Mouse (Mus musculus) lung, embryonic 16.5 days (tissue): Measurements from ENCODE around the gene Hoxc5. TPM values are rescaled to one million over a fixed set of nuclear protein-coding genes. Genes with fewer than 3 reads are reported as not detected.

ENCODE experiments used
- ATAC-seq: fragments of 200-750 bp; cut with Nextera tagmentation; 2 replicates; pipeline ENCODE4 v1.8.0; 2017; ENCODE audit warnings: low read depth, mild to moderate bottlenecking, moderate library complexity
- H3K27ac ChIP-seq: fragments of 300-500 bp; sonication (generic); 2 replicates; pipeline ENCODE4 v1.5.1; 2014; ENCODE audit warnings: mild to moderate bottlenecking, control low read depth, low read length
- H3K27me3 ChIP-seq: fragments of 300-500 bp; sonication (generic); 2 replicates; pipeline ENCODE4 v1.6.1; 2014; ENCODE audit warnings: low read depth, low read length, mixed read lengths; ENCODE audit not compliant: control insufficient read depth, insufficient read depth
- H3K36me3 ChIP-seq: fragments of 300-500 bp; sonication (generic); 2 replicates; pipeline ENCODE4 v1.6.1; 2014; ENCODE audit warnings: low read length; ENCODE audit not compliant: control insufficient read depth, insufficient read depth
- H3K4me1 ChIP-seq: fragments of 300-500 bp; sonication (generic); replicated peaks from 2 replicates; pipeline ENCODE4 v1.6.1; 2014; ENCODE audit warnings: low read length, mixed read lengths; ENCODE audit not compliant: control insufficient read depth, insufficient read depth
- H3K4me2 ChIP-seq: fragments of 300-500 bp; sonication (generic); 2 replicates; pipeline ENCODE4 v1.6.1; 2014; ENCODE audit warnings: low read depth, low read length, control low read depth
- H3K4me3 ChIP-seq: fragments of 300-500 bp; sonication (generic); 2 replicates; pipeline ENCODE4 v1.5.1; 2014; ENCODE audit warnings: mild to moderate bottlenecking, low read length, control low read depth
- H3K9ac ChIP-seq: fragments of 300-500 bp; sonication (generic); 2 replicates; pipeline ENCODE4 v1.6.1; 2014; ENCODE audit warnings: low read length, control low read depth
- H3K9me3 ChIP-seq: fragments of 300-500 bp; sonication (generic); 2 replicates; pipeline ENCODE4 v1.6.1; 2016; ENCODE audit warnings: low read length; ENCODE audit not compliant: control insufficient read depth
- WGBS: fragments of 180-500 bp; shearing (Covaris S2); extraction: QIAGEN DNeasy Blood & Tissue Kit; methylation state at CpG from one replicate; pipeline ENCODE4 v1.1.7; 2014; 5-methylcytosine and 5-hydroxymethylcytosine counted together
- polyA plus RNA-seq: library from polyadenylated mRNA; unstranded; fragments of >200 nt; fragmentation: Nextera tagmentation; extraction: Ambion mirVana; gene quantifications from 2 replicates; pipeline ENCODE4 v1.2.1, GENCODE M21; 2015

Gene Hoxc5
- polyA plus RNA-seq, 1 experiment from 2014 or later: 0.31 TPM

GRCm38 (mm10) chr15:102955833-102956640, 11.2 kb upstream of the Hoxc5 start:
- H3K27ac ChIP-seq: no peak overlapping the region
- ATAC-seq: no peak

DNA sequence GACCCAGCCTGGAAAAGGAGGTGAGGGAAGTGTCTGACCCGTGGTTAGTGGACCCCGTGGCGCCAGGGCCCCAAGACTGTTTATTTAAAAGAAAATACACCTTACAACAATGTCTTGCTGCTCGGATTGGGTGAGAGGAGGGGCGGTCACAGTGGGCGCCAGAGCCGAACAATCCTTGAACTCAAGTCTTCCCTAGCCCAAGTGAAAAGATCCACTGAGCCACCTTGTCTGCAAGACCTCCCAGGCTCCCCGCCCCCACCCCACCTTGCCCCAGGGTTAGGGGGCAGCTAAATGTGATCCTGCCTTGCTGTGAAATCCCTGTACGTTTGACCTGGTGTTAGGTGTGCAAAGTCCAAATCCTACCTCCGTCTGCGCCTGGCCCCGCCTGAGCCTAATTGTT, 10.3 kb upstream of the Hoxc5 start:
- 0% methylated on average over 12 of the region's 12 CpGs for WGBS

More at GRCm38 (mm10) chr15:102955833-102956640, 11.2 kb upstream of the Hoxc5 start:
- Histone ChIP-seq H3K27me3 (peaks cover 96% of the 10 kb centered on the region), H3K36me3 (no peaks in the 10 kb centered on the region), H3K4me1 (no peaks in the 10 kb centered on the region), H3K9me3 (no peaks in the 10 kb centered on the region), H3K4me2 (no peak overlapping the region), H3K4me3 (no peak overlapping the region), H3K9ac (no peak overlapping the region)
- under 1% methylated on average over 40 of the region's 40 CpGs for WGBS

GRCm38 (mm10) chr15:102959663-102960191, 7.5 kb upstream of the Hoxc5 start:
- no peaks in the 10 kb centered on the region for H3K36me3 ChIP-seq
- no peak overlapping the region for H3K27ac ChIP-seq
- no peaks in the 10 kb centered on the region for H3K4me1 ChIP-seq
- WGBS: under 1% methylated on average over 13 of the region's 13 CpGs
- no peak for ATAC-seq
- H3K27me3 ChIP-seq: peaks cover 95% of the 10 kb centered on the region
- no peak overlapping the region for H3K9ac ChIP-seq
- H3K4me3 ChIP-seq: no peak overlapping the region
- H3K9me3 ChIP-seq: no peaks in the 10 kb centered on the region
- no peak overlapping the region for H3K4me2 ChIP-seq

More for the DNA sequence above, 10.3 kb upstream of the Hoxc5 start:
- Histone ChIP-seq H3K36me3 (no peaks in the 10 kb centered on the region), H3K9me3 (no peaks in the 10 kb centered on the region), H3K27ac (no peak overlapping the region), H3K4me3 (no peak overlapping the region), H3K4me2 (no peak overlapping the region), H3K9ac (no peak overlapping the region), H3K4me1 (no peaks in the 10 kb centered on the region), H3K27me3 (peaks cover 96% of the 10 kb centered on the region)
- no peak for ATAC-seq

DNA sequence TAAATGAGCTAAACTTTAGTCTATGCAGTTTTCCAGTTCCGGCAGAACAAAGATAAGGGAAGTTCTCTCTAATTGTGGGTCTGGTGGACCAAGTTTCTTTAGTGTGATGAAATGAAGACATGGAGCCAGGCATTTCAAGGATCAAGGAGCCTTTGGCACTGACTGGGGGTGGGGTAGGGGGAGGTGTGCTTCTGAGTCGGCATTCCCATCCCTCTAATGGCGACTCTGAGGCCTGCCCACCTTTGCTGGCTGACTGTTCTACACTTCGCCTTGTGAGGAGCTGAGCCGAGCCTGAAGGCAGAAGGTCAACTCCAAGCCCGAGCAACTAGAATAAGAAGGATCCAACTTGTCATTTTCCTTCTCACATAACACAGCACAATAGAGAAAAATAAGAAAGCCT, 5.5 kb upstream of the Hoxc5 start:
- peaks cover 95% of the 10 kb centered on the region for H3K27me3 ChIP-seq

DNA sequence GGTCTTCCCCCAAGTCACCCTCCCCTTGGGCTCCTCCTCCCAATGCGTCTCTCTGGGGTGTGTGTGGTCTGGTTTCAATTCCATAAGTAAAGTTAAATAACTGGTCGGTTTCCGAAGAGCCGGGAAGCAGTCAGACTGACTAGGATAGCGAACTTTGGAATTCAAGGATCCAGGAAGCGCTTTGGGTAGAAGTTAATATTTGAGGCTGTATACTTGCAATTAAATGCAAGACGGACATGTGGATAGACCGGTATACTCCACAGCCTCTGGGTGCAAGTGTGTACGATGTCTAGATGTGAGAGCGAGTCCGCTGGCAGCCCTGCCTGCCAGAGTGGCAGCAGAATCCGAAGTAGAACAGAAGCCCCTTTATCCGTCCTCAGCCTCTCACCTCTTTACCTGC, 4.8 kb upstream of the Hoxc5 start:
- peaks cover 95% of the 10 kb centered on the region for H3K27me3 ChIP-seq
- no peak overlapping the region for H3K9ac ChIP-seq
- no peak overlapping the region for H3K4me3 ChIP-seq
- ATAC-seq: no peak
- no peak overlapping the region for H3K27ac ChIP-seq
- no peaks in the 10 kb centered on the region for H3K9me3 ChIP-seq
- H3K4me2 ChIP-seq: no peak overlapping the region
- H3K36me3 ChIP-seq: no peaks in the 10 kb centered on the region
- 2% methylated on average over 13 of the region's 13 CpGs for WGBS
- H3K4me1 ChIP-seq: peaks cover 4% of the 10 kb centered on the region; the same call in 1 of the 2 replicates

More for the DNA sequence above, 5.5 kb upstream of the Hoxc5 start:
- H3K36me3 ChIP-seq: no peaks in the 10 kb centered on the region
- H3K27ac ChIP-seq: no peak overlapping the region
- no peak overlapping the region for H3K4me2 ChIP-seq
- H3K4me3 ChIP-seq: no peak overlapping the region
- H3K9ac ChIP-seq: no peak overlapping the region
- peaks cover 4% of the 10 kb centered on the region; the same call in 1 of the 2 replicates for H3K4me1 ChIP-seq
- no peak for ATAC-seq
- 3% methylated on average over 6 of the region's 6 CpGs for WGBS
- H3K9me3 ChIP-seq: no peaks in the 10 kb centered on the region

DNA sequence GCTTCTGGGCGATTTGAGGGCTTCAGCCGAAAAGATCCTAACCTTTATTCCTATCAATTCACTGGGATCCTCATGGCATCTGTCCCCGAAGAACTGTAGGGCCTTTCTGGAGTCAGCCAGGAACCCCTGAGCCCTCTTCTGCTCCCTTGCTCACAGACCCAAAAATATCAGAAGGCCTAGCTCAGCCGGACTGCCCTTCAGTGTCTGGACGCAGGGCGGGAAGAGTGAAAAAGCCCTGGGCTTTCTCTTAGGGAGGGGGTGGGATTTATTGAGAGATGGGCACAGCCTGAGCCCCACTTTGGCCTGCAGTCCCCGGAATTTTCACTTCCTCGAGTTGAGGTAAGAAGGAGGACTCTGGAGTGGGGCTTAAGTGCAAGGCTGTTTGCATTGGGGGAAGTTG, 4.0 kb upstream of the Hoxc5 start:
- H3K4me2 ChIP-seq: no peak overlapping the region
- H3K4me3 ChIP-seq: no peak overlapping the region
- ATAC-seq: no peak
- H3K27ac ChIP-seq: no peak overlapping the region
- WGBS: 2% methylated on average over 8 of the region's 8 CpGs
- no peak overlapping the region for H3K9ac ChIP-seq
- H3K36me3 ChIP-seq: no peaks in the 10 kb centered on the region
- peaks cover 4% of the 10 kb centered on the region; the same call in 1 of the 2 replicates for H3K4me1 ChIP-seq
- H3K27me3 ChIP-seq: peaks cover 94% of the 10 kb centered on the region
- no peaks in the 10 kb centered on the region for H3K9me3 ChIP-seq

DNA sequence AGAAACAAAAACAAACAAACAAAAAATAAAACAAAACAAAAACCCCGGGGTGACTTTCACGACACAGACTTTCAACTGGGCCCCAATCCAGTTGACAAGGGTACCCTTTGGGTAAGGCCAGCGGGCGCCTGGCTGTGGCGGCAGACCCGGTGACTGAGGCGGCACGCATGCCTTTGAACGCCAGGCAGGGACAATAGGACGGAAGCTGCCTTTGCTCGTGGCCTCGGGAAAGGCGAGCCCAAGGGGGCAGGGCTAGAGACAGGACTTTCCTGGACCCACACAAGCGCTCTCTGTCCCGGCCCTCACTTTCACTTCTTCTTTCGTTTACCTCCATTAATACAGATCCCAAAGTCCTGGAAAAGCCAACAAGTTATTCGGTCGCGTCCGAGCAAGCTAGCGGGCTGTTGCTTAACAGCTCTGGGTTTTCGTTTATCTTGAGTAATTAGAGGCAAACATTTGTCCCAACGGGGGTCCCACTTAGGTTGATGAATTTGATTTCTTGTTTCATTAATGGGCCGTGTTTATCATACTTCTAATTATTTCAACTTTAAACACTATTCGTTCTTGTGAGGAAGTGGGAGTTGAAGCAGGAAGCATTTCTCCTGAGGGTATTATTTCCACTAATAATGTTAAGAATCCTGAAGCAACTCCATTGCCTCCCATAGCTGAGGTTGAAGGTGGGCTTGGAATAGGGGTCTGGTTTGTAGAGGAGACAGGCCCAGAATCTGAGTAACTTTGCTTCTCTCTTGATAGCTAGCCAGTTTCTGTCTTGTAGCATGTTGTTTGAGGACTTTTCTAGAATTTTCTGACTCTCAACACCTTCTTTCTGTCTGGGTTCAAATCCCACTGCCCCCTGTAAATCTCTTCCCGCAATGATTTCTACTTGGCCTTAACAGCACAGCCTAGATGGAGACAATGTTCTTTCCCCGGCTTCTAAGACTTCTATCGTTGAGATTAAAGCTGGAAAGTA, 3.3 kb upstream of the Hoxc5 start:
- ATAC-seq: peak; percentile 45; the same call in 1 of the 2 replicates
- H3K9ac ChIP-seq: no peak overlapping the region
- H3K36me3 ChIP-seq: no peaks in the 10 kb centered on the region
- no peaks in the 10 kb centered on the region for H3K9me3 ChIP-seq
- H3K4me2 ChIP-seq: no peak overlapping the region
- peaks cover 95% of the 10 kb centered on the region for H3K27me3 ChIP-seq
- H3K4me3 ChIP-seq: no peak overlapping the region
- H3K4me1 ChIP-seq: peaks cover 4% of the 10 kb centered on the region; the same call in 1 of the 2 replicates
- H3K27ac ChIP-seq: no peak overlapping the region
- 2% methylated on average over 28 of the region's 28 CpGs for WGBS

- WGBS: 4% methylated on average over 26 of the region's 26 CpGs
- Histone ChIP-seq H3K9me3 (no peaks in the 10 kb centered on the region), H3K27me3 (peaks cover 96% of the 10 kb centered on the region), H3K4me3 (no peak overlapping the region), H3K9ac (no peak overlapping the region), H3K27ac (no peak overlapping the region), H3K36me3 (no peaks in the 10 kb centered on the region), H3K4me2 (no peak overlapping the region), H3K4me1 (peaks cover 4% of the 10 kb centered on the region; the same call in 1 of the 2 replicates)
- no peak for ATAC-seq
Observed at GRCm38 (mm10) chr15:102965003-102965891, 2.0 kb upstream of the Hoxc5 start.
